Mouse (Mus musculus) kidney, postnatal 14 days (tissue): ENCODE data around the gene Hoxa9.

Experiments
- DNase-seq: peaks from one replicate; pipeline ENCODE4 v3.0.0; 2022; ENCODE audit warnings: mixed read lengths

Gene Hoxa9

DNA sequence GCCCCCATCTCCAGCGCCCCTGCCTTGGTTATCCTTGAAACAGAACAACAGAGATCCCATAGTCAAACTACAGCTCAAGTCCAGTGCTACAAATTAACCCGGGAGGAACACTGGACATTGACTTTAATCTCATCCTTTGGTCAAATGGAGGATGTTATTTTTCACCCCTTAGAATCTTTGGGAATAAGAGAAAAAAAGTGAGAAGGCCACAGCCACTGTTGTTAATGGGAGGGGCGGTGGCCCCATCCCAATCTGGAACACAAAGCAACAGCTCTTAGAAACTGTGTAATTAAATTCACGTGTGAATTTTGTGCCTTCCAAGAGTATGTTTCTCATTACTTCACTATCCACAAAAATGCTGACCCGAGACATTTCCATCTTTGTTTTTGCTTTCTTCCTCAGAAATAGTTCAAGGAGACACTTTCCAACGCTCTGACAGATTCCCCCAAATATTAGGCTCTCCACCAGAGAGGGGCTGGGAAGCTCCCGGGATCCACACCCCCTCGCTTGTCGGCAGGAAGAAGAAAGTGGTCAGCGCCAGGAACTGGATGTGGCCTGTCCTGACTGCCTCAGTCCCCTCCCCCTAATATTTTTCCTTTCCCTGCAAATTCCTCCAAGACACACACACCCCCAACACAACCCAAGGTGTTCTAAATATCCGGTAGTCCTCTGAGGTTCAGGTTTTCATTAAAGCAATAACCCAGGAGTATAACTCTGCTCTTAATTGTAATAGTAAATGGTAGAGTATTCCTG, 3.2 kb downstream of the Hoxa9 start:
- DNase-seq, result peak; percentile 76

DNA sequence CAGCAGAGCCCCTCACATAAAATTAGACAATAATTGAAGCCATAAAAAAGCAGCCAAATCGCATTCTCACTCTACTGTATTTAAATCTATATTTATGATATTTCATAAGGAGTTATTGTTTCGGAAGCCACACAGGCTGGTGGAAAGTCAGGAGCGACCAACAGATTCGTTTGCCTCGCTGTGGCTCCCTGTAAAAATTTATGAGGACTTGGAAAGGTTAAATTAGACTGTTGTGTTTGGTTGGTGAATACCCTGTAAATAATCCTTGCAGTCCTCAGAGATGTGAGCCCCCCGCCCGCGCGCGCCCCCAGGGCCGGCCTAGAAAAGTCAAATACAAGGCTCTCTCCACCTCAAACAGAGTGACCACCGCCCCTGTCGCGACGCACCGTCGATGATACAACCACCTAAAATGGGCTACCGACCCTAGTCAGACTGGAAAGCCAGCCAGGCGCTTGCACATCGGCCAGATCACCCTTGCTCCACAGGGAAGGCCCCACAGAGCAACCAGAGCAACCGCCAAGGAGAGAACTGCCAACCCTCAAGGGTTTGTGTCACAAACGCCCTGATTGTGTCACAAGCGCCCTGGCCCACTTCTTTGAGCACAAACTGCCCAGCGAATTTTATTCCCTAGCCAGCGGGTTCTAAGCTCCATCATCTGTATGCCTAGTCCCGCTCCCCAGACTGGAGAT, 4.2 kb downstream of the Hoxa9 start:
- DNase-seq, result no peak

DNA sequence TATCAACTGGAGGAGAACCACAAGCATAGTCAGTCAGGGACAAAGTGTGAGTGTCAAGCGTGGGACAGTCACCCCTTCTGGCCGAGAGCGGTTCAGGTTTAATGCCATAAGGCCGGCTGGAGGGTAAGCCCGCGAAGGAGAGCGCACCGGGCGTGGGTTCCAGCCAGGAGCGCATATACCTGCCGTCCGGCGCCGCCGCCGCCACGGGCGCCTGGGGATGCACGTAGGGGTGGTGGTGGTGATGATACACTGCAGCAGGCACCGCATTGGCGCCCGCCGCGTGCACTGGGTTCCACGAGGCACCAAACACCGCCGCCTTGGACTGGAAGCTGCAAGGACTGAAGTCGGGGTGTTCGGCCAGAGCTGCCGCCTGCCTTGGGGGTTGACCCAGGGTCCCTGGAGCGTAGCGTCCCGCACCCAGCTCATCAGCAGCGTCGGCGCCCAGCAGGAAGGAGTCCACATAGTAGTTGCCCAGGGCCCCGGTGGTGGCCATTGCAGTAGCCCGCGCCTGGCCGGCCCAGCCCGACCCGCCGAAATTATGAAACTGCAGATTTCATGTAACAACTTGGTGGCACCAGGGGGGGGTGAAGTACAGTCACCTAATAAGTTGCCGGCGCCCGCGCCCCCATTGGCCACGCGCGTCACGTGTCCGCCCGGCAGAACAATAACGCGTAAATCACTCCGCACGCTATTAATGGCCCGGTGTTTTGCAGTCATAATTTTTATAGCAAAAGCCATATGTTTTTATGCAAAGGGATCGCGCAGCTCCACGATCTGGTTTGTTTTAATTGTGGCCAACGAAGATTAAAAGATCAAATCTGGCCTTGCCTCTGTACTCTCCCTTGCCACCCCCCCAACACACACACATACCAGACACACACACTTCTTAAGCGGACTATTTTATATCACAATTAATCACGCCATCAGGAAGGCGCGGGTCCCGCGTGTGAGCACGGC, 5.0 kb downstream of the Hoxa9 start:
- DNase-seq, result peak; percentile 95

DNA sequence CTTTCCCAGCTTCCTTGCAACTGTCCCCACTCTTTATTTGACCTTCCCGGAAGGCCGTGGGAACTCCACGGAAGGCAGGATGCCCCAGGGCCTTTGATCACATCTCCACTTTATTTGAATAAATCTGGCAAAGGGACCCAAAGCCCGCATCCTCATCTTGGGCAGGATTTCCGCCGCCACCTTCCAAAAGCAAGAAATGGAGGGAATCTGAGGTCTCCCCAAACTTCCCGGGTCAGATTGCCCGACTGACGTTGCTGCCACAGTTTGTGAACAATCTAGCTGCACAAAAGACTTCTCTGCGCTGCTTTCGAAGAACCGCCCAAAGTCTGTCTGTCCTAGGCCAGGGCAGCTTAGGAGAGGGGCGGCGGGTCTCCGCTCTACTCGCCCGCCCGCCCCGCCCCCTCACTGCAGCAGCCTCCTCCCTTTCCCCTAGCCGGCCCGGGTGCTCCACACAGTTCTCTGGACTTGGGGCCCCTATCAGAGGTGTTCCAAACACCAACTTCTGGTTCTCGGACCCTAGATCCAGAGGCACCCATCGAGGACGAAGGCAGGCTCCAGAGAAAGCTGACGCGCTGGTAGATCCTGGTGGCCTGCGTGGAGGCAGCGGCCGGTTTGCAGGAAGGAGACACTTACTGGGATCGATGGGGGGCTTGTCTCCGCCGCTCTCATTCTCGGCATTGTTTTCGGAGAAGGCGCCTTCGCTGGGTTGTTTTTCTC, 5.8 kb downstream of the Hoxa9 start:
- no peak for DNase-seq

DNA sequence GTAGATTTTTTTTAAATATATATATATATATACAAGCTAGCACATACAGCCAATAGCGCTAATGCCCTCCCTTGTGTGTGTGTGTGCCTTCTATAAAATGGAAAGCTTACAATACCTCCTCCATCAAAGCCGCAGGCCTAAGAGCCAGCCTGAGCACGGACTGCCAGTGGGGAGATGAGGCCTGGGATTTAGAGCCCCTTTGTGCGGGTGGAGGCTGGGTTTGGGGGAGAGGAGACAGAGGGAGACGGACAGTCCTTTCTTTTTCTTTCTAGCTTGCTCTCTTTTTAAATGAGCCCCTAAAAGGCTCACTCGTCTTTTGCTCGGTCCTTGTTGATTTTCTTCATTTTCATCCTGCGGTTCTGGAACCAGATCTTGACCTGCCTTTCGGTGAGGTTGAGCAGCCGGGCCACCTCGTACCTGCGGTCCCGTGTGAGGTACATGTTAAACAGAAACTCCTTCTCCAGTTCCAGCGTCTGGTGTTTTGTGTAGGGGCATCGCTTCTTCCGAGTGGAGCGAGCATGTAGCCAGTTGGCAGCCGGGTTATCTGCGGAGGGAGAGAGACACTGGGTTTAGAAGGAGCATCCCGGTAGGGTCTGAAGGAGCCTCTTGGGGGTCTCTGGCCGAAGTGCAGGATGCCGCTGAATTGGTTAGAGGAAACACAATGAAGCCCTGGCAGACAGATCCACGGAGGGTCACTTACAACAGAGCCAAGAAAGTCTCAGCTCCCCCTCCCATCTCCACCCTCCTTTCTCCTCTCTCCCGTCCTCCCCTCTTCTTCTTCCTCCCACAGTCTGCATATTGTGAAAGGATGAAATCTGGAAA, 6.7 kb downstream of the Hoxa9 start:
- no peak for DNase-seq

DNA sequence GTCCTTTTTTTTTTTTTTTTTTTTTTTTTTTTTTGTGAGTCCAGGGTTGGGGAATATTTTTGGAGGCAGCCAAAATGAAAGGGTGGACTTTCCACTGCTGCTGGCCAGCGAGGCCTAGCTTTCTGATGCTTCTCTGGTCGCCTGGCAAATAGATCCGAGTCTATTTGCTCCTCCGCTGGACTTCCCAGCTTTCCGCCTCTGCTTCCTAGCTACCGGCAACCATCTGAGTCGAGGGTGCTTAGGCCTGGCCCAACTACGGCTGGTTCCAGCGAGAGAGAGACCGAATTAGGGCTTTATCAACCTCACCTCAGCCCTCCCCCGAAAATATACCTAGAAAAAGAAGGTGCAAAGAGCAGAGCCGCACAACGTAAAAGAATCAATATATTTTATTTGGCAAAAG, 8.2 kb downstream of the Hoxa9 start:
- DNase-seq, result peak; percentile 46

DNA sequence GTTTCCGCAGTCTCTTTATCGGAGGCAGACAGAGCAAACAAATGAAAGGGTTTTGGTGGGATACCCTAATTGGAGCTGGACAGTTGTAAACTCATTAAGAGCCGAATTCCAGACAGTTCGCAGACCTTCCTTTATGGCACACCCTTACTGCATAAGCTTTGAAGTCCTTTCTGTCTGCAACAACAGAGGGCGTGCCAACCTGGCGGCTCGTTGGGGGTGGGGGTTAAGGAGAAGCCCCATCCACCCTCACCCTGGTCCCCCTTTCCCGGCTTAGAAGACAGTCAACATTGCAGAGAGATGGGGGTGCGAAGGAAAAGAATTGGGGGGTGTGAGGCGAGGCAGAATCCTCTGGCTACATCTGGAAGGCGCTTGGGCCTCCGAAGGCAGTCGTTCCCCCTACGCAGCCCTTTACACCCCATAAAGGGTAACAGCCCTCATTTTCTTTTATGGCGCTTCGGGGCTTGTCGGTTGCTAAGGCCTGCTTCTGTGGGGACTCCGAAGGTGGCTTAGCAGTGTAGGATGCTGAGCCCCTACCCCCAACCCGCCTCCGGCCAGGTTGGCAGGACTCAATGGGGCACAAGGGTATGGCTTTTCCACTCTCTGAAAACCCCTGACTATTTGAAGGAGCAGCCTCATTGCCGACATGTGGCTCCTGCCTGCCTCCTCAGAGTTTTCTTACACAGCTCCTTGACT, 8.8 kb downstream of the Hoxa9 start:
- no peak for DNase-seq

DNA sequence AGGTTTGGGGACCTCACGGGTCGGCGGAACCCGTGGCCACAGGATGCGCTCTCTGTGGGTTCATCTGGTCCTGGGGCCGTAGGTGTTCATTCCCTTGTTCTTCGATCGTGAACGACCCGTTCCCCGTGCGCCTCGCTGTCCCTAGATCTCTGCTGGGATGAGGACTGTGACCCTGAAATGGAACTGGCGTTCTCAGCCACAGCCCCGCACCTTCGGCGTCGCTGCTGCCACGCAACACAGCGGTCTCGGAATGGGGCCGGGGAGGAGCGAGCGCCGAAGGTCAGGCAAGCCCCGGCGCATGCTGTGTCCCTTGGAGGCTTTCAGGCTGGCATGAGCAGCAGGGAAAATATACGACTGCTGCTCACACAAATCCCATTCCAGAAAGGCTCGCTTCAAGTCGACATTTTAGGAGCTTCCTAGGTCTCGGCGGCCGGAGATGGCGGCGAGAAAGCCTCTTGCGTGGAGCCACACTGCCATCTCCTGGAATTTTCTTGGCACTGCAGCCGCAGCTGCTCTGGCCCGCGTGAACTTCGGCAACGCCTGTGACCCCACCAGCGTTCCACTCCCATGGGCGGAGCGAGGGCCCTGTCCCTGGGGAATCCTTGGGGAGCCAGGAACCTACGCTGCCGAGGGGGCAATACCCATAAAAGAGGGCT, 9.4 kb downstream of the Hoxa9 start, which contains the start of gene Hoxa7:
Gene Hoxa7, minus strand, starts transcription at position 518 of the 656 bp plus-strand sequence.
- DNase-seq, result peak; percentile 97

DNA sequence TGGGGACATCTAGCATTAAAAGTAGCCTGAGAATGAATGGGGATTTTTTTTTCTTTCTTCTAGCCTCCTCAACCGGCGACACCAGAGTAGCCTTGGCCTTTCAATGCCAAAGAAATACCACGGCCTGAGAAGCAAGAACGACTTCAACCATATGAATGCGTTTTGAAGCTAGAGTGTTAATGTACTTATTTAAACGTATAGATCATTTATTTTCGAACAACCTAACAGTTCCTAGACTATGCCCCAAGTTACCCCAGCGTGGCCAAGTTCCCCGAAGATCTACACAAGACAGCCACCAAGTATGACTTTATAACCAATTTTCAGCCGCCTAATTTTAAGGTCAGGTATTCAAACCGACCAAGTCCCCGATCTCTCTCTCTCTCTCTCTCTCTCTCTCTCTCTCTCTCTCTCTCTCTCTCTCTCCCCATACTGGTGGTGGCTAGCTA, 10.0 kb downstream of the Hoxa9 start:
- no peak for DNase-seq

DNA sequence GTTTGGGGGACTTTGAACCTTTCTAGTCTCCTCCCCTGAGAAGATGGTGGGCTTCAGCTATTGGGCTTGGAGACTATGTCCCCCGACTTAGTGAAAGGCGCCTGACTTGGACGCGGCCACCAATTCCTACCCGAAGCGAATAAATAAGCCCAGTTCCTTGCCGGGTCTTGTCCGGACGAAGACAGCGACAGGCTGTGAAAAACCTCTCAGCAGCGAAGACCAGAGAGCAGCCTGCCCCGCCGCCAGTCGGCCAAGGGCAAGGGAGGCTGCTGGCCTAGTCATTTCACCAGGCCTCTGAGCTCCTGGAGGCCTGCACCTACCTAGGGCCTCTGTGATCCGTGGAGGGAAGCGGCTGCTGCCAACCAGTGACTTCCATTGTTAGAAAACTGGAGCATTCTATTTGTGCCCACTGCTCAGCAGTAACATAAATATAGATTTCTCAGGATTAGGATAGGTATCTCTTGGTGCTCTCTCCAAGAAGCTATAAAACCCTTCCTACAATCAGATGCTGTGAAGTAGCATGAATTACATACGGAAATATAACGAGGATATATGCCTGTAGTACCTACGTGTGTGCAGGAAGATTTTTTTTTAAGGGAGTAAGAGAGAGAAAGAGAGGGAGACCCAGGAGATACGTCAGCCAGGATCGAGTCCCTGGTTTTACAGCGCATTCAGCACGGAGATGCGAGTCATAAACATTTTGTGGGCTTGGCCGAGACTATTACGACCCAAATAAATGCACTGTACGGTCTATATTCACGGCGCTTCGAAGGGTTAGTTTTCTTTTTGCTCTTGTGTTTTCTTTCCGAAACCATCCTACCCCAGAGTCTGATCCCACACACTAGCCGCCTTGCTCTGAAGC, 10.7 kb downstream of the Hoxa9 start:
- DNase-seq, result peak; percentile 73

DNA sequence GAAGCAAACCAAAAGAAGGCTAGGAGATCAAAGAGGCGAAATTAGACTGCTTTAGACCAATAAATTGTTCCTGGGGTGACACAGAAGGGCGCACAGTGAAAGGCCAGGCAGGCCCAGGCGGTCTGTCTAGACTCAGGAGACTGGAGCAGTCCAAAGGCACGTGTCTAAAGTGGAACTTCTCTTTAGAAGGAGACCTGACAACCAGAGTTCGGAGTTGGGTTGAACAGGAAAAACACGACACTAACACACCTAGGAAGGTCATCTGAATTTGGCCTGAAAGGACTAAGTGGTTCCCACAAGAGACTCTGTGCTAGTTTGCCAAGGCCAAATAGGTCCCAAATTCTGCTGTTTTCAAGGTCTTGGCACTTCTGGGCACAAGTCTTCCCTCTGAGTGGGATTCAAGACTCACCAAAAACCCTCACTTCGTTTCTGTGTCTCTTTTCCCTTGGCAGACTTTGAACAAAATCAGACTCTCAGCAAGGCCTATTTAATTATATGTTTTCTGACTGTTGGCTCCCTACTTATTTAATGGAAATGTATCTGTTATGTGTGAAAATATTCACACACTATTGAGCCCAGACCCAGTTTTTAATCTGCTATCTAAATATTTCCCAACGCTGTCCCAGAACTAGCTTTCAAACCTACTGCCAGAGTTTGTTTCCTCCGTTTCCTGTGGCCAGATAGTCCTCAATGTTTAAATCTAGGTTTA, 11.5 kb downstream of the Hoxa9 start:
- peak; percentile 33 for DNase-seq

DNA sequence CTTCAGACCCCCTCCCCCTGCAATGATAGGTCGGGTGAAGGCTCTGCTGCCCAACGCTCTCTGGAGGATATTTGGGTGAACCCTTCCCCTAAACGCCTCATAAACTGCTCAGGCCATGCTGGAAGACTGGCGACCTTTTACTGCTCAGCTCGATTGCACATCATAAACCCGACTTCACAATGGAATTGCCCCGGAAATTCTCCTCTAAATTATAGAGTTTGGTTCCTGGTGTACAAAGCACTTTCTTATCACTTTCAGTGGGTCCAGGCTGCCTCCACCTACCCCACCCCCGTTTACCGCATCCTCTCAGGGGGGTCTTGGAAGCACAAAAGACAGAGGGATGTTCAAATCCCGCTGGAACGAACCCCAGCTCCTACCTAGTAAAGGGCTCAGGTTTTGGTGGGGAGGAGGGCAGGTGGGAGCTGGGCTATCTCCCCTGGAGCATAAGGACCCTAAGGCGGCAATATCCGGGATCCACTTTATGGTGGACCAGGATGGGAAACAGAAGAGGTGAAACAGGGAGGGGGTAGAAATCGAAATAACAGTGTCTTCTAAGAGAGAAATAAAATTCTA, 12.2 kb downstream of the Hoxa9 start:
- no peak for DNase-seq

DNA sequence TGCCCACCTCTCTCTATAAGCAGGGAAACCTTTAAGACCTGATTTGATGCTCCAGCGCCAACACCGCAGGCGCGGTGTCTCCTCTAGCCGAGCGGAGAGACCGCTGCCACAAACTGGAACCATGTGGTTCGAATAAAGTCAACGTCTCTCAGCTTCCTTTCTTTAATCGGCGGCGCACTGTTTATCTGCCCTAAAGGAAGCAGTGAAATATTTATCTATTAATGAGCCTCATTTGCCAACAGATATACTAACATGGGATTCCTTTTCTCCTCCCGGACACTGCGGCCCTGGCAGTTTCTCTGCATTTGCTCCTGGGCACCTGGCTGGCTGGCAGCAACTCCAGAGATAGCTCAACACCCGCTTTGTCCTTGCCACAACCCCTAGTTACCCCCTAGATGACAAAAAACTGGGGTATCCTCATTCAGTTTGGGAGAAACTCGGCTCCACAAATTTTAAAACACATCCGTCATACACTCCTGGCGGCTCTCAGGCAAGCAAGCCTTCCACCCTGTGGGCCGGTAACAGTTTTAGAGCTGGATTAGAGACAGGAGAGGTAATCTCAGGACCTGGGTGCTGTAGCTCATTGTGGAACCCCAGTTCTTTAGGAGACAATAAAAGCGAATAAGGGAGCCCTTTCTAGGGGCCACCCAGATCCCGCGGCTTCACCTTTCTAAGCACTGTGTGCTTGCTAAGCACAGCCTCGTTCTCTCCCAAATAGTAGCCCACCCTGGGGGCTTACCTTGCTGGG, 12.8 kb downstream of the Hoxa9 start:
- DNase-seq, result peak; percentile 51

DNA sequence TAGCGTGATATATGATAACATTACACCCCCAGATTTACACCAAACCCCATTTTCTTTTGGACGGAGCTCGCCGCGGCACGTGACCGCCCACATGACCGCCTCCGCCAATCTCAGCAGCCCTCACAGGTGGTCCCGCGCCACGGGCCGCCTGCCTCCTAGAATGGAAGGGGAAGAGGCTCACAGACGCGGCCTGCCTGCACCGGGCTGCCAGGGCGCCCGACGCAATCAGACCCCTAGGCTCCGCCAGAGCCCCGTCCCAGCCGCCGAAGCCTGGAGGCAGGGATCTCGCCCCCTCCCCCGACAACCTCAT, 13.5 kb downstream of the Hoxa9 start:
- DNase-seq, result peak; percentile 96

DNA sequence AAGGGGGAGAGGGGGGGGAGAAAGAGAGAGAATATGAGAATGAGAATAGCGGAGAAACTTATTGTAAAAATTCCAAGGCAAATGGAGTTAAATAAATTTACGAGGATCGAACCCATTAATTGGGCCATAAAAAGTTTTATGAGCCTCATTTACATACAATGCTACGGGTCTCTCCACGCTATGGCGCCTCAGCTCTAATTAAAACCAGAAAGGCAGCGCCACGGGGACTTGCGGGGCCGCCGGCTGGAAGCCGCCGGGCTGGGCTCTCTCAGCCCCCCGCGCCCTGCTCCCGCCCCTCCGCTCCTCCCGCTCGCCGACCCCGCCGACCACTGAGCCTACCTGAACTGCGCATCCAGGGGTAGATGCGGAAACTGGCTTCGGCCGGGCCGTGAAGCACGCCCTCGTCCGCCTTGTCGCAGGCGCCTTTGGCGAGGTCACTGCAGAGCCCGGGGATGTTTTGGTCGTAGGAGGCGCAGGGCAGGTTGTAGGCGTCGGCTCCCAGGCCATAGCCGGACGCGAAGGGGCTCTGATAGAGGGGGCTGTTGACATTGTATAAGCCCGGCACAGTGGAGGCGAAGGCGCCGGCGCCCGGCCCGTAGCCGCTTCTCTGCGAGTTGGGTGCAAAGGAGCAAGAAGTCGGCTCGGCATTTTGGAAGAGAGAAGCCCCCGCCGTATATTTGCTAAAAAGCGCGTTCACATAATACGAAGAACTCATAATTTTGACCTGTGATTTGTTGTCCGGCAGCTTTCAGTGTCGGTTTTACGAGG, 14.0 kb downstream of the Hoxa9 start:
- DNase-seq, result peak; percentile 72

DNA sequence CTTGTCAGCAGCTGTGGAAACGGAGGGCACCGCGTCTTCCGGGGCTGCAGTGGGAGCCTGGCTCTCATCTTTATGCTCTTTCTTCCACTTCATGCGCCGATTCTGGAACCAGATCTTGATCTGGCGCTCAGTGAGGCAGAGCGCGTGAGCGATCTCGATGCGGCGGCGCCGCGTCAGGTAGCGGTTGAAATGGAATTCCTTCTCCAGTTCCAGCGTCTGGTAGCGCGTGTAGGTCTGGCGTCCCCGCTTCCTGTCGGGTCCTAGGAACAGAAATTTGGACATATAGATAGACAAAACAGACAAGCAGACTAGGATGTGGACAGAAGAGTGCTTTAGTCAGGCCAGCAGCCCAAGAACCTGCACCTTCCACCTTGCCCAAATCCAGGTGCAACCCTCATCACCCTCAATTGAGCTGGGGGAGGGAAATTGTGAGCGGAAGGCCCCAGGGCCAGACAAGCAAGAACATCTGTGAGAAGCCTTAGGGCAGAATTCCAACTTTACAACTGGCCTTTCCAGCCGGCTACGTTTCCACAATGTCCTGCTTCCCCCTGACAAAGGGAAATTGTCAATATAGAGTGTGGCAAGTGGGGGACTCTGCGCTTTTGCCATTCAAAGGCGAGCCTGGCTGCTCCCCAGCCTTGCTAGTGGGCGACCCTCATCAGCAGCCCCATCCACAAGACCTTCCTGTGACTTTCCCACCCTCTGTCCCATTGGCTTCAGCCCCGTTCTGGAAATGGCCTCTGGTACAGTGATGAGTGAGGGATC, 14.9 kb downstream of the Hoxa9 start:
- DNase-seq, result peak; percentile 57
